Mouse (Mus musculus) frontal cortex, postnatal 36 days (tissue): Measurements from ENCODE around the gene Stxbp1.

Experiments used
- DNase-seq, 2 experiments: peaks; one replicate each; pipeline ENCODE4 v3.0.0; 2022; ENCODE audit warnings: low spot score in 2 of 2

The Stxbp1 gene

DNA sequence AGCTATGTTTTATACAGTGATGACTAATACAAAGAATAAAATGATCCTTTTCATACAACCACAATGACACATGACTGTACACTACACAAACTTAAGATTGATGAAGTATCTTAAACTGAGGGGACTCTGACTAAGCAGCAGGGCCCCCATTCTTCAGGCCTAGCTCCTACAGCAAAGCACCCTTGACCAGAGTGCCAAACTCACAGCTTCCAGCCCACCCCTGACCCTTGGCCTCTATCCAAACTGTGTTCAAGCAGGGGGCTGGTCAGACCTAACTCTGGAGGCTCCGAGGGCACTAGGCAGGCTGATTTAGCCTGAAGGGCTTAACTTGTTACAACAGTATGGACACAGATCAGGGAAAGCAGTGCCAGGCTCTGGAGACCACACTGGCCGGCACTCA lies 58.5 kb downstream of the Stxbp1 start:
- DNase-seq: no peak

GRCm38 (mm10) chr2:32787176-32787575 lies 59.9 kb downstream of the Stxbp1 start:
- no peak for DNase-seq

- no peak for DNase-seq
Observed at GRCm38 (mm10) chr2:32784048-32784681, 62.9 kb downstream of the Stxbp1 start, which contains the start of gene Cfap157. TSS of gene Cfap157 (minus strand) at chr2:32784428.

- no peak for DNase-seq
Observed at GRCm38 (mm10) chr2:32781710-32782109, 65.3 kb downstream of the Stxbp1 start.

DNA sequence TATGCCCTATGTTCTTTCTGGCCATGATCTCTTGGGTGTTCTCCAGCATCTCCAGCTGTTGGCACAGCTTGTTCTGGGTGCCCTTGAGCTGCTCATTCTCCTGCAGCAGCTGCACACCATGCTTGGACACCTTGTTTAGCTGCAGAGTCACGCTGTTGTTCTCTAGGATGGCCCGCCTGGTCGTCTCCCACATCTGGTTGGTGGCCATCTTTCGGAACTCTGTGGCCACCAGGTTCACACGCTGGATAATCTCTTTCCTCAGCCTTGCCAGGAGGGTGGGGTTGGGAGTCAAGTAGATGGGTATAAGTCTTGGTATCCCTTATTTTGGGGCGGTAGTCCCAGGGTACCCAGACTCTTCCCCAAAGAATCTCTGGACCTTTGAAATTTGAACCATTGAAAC lies 67.3 kb downstream of the Stxbp1 start:
- no peak for DNase-seq

- DNase-seq: peak; percentile 55 to 66
Observed at GRCm38 (mm10) chr2:32779131-32779530, 67.9 kb downstream of the Stxbp1 start.

GRCm38 (mm10) chr2:32778081-32778480 lies 69.0 kb downstream of the Stxbp1 start:
- no peak for DNase-seq

GRCm38 (mm10) chr2:32776192-32776591 lies 70.9 kb downstream of the Stxbp1 start:
- DNase-seq: no peak

- peak; percentile 95 to 98 for DNase-seq
Observed at GRCm38 (mm10) chr2:32775359-32776074, 71.5 kb downstream of the Stxbp1 start, which contains the start of the genes Ttc16 and Ptrh1. TSS of gene Ttc16 (minus strand) at chr2:32775633. TSS of gene Ptrh1 (plus strand) at chr2:32775786.

- DNase-seq: no peak
Observed at GRCm38 (mm10) chr2:32772626-32773279, 74.3 kb downstream of the Stxbp1 start.

DNA sequence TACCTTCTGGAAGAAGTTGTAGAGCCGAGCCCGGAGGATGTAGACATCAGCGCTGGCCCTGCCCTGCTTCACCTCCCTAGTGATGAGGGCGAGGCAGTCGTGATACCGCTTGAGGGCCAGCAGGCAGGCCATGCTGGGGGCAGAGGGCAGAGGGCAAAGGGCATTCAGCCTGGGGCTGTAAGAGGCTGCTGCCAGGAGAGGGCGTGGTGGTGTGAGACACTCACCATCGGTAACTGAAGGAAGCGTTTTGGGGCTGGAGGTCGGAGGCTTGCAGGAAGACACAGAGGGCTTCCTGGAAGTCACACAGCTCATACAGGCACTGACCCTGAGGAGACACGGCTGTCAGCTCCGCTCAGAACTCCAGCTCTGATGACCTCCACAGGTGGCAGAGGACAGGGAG lies 75.2 kb downstream of the Stxbp1 start:
- DNase-seq: no peak

DNA sequence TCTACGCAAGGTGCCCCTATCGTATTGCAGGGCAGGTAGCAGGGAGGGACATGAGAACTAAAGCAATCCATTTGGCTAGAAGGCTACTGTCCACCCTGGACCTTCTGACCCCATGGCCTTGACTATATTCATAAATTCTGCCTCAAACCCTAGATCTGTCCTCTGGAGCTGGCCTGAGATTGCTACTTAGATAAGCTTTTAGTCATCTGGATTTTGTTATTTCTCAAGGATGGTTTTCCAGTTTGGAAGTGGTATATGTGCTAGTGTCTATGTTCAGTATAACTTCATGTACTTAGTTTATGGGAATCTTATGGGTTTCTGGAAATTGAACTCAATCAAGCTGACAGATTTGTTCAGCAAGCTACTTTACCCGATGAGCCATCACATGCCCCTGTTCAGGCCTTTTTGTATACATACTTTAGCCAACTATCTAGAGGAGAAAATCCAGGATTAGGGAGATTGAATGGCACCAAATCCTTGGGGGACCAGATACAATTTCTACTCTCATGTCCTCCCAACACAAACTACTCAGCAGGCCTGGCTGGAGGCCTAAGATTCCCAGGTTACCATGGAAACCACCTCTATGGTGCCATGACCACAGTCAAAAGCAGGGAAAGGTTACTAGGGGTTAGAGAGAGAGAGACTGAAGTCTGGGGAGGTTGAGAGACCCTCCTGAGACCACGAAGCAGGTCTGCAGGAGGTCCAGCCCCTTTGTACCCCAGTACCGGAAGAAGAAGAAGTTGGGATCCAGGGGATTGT lies 77.5 kb downstream of the Stxbp1 start:
- DNase-seq: no peak

- DNase-seq: no peak
Observed at GRCm38 (mm10) chr2:32768661-32769285, 78.3 kb downstream of the Stxbp1 start.

DNA sequence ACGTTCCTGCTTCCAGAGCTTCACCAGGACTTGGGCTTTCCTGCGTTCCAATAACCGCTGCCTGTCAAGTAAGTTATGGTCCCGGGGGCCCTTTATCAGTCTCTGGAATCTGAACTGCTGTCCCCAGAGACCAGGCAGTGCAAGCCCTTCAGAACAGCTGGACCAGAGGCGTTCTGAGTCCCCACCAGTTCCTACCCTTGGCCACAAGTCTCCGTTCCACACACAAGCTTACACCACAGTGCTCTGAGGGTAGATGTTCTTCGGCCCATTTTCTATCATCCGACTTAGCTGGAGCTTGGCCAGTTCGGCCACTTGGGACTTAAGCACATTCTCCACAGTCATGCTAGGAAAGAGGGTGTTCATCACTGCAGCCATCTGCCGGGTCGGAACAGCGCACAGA lies 79.8 kb downstream of the Stxbp1 start:
- DNase-seq: no peak

- DNase-seq: no peak
Observed at GRCm38 (mm10) chr2:32763353-32763752, 83.7 kb downstream of the Stxbp1 start.

DNA sequence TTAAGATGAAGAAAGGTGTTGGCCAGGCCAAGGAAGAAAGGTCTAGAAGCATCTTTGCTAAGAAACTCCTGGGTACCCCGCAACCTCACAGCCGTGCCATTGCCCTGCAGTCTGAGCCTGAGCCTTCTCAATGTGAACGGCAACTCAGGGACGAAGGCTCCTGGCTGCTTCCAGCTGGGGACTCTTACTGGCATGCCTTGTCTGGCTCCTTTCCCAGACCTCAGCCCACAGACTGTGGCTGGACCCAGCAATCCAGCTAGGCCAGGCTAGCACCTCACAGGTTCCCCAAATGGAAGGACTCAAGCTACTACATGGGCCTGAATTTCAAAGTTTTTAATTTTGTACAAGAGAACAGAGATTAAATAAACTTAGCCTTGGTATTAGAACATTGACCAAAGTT lies 85.2 kb downstream of the Stxbp1 start:
- no peak for DNase-seq

- no peak for DNase-seq
Observed at GRCm38 (mm10) chr2:32761361-32761760, 85.7 kb downstream of the Stxbp1 start.

DNA sequence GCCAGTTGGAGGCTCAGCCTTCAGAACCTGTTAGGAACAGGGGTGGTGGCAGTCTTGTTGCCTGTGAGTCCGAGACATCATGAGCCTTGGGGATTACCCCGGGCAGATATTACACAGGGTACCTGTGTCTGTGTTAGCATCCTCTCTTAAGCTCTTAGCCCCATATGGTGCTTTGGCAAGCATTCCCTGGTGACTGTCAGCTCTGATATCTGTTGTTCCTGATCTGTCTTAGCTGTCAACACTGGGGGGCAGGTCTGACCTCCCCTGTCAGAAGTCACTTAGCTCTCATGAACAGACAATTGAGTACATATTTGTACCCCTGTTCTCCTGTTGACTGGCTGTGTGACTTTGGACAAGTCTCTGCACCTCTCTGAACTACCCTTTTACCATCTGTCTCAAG lies 88.0 kb downstream of the Stxbp1 start:
- DNase-seq: no peak

DNA sequence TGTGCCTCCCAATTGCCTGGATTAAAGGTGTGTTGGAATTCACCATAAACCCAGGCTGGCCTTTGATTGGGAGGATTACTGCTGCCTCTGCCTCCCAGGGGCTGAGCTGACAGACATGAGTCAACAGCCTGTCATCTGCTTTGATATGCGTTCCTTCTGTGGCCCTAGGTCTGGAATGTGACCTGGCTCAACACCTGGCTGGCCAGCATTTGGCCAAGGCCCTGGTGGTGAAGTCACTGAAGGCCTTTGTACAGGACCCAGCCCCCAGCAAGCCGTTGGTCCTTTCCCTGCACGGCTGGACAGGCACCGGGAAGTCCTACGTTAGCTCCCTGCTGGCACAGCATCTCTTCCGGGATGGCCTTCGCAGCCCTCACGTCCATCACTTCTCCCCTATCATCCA lies 88.5 kb downstream of the Stxbp1 start:
- no peak for DNase-seq

- peak; percentile 96 to 98 for DNase-seq
Observed at GRCm38 (mm10) chr2:32757056-32757845, 89.8 kb downstream of the Stxbp1 start, which contains the start of gene Tor2a. TSS of gene Tor2a (plus strand) at chr2:32757234.

DNA sequence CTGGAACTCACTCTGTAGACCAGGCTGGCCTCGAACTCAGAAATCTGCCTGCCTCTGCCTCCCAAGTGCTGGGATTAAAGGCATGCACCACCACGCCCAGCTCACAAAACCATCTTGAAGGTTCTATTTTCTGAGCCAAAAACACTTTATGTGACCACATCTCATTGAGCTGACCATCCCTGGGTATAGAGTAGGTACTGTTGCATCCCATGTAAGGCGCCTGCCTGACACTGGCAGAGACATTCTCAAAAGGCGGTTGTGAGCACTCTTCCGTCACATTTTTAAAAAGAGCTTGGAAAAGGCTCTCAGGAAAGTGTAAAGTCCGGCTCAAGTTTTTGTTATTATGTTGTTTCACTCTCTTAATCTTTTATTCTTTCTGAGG lies 90.4 kb downstream of the Stxbp1 start:
- no peak for DNase-seq
